Mouse (Mus musculus) cerebellum, adult 2 months (tissue): ENCODE data around the gene Pnmt.

Experiments used
- CTCF ChIP-seq: fragments of 200-500 bp; IDR thresholded peaks from 2 replicates; pipeline ENCODE4 v1.5.1; 2011; ENCODE audit warnings: low read depth, mild to moderate bottlenecking, control low read depth, low read length, moderate library complexity, borderline replicate concordance; ENCODE audit not compliant: insufficient read depth
- POLR2A ChIP-seq: fragments of 200-500 bp; IDR thresholded peaks from 2 replicates; pipeline ENCODE4 v1.6.1; 2011; ENCODE audit warnings: low read length, control low read depth, borderline replicate concordance; ENCODE audit not compliant: insufficient read depth

GRCm38 (mm10) chr11:98370588-98370987, 15.7 kb upstream of the Pnmt start:
- TF ChIP-seq CTCF: no peak
- TF ChIP-seq POLR2A: no peak
